Comparison of ENCODE assay signal across 11 mouse cellular contexts in the genomic region with DNA sequence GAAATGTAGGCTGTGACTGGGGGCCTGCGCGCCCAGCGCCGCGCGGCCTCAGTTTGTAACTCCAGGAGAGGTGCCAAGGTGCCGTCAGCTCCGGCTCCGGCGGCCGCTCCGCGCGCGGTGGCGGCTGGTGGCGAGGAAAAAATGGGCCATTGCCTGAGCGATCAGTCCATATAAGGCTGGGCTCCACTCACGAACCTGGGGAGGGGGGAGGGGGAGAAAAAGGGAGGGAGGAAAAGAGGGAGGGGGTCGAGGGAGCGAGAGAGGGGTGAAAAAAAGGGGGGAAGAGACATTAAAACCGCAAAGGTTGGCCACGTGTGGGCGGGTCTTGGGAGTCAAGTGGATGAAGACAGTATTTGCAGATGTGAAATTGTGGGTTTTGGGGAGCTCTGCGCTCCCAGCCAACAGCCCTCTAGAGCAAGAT. TPM values are rescaled to one million over a fixed set of nuclear protein-coding genes. Genes with fewer than 3 reads are reported as not detected.
DNase-seq lines count a peak whose midpoint lies in the region; ATAC-seq and TF ChIP-seq lines count a peak whose summit lies in the region.
"Had no signal": no experiment of that assay in that cellular context is flagged by ENCODE, and none has a peak within 500 bp of the region (broad histone marks: within the 10 kb centered on the region; RNA-seq: fewer than 3 reads in every experiment).

No protein-coding gene starts in this region.

- H3K4me3 ChIP-seq in gastrocnemius, adult 2 months, result peak overlapping the region; percentile 69
- H3K4me3 ChIP-seq in stomach, embryonic 15.5 days (replicated peaks), result peak overlapping the region; percentile 30
- H3K4me3 ChIP-seq in stomach, postnatal 0 days (ENCODE audit: low read depth, low read length), result no peak overlapping the region

- H3K27ac ChIP-seq in gastrocnemius, adult 2 months, result no peak overlapping the region
- no peak overlapping the region for H3K27ac ChIP-seq in stomach, embryonic 15.5 days
- H3K27ac ChIP-seq in stomach, postnatal 0 days (replicated peaks), result no peak overlapping the region

- no peaks in the 10 kb centered on the region for H3K9me3 ChIP-seq in stomach, embryonic 15.5 days
- no peaks in the 10 kb centered on the region for H3K9me3 ChIP-seq in stomach, postnatal 0 days (ENCODE audit: control insufficient read depth, low read length)

- 0% methylated on average over 25 of the region's 25 CpGs for WGBS in stomach, embryonic 15.5 days
- 2% methylated on average over 25 of the region's 25 CpGs for WGBS in stomach, postnatal 0 days

- DNase-seq in gastrocnemius, adult 2 months, result no peak
- no peak for DNase-seq in gastrocnemius, postnatal 36 days
- no peak for DNase-seq in stomach, postnatal 0 days (ENCODE audit: low spot score)
- peak; percentile 34 for DNase-seq in mesoderm, embryonic 11.5 days (ENCODE audit: low read depth, low spot score)
- no peak for DNase-seq in spleen, postnatal 36 days (ENCODE audit: low spot score in 2 of 2)
- DNase-seq in thymus, postnatal 25 days, result no peak
- no peak for DNase-seq in adrenal gland, adult (ENCODE audit: inconsistent age in 2 of 2, low spot score in 1 of 2)
- DNase-seq: B cell, adult 2 months; cerebellum, adult 9-10 months had no signal

- intact Hi-C loops in gastrocnemius, adult 2 months (cut with DNase I), result no loop called here
- intact Hi-C loops in gastrocnemius, postnatal 36 days (cut with DNase I), result no loop called here

- H3K36me3 ChIP-seq in stomach, embryonic 15.5 days, result no peaks in the 10 kb centered on the region
- no peaks in the 10 kb centered on the region for H3K36me3 ChIP-seq in stomach, postnatal 0 days (ENCODE audit: control insufficient read depth, insufficient read depth, low read length)

- peaks cover 13% of the 10 kb centered on the region; the same call in 1 of the 2 replicates for H3K4me1 ChIP-seq in stomach, embryonic 15.5 days
- no peaks in the 10 kb centered on the region for H3K4me1 ChIP-seq in stomach, postnatal 0 days (replicated peaks; ENCODE audit: control insufficient read depth, insufficient read depth)

- TF ChIP-seq EP300 in stomach, postnatal 0 days (optimal IDR thresholded peaks at IDR 0.05), result no peak

- no peak overlapping the region for H3K9ac ChIP-seq in stomach, embryonic 15.5 days
- no peak overlapping the region for H3K9ac ChIP-seq in stomach, postnatal 0 days (ENCODE audit: low read length)

- H3K4me2 ChIP-seq in stomach, embryonic 15.5 days, result 0 out of 2 replicates have a peak overlapping the region, but pooled peaks have one; percentile 10
- no peak overlapping the region for H3K4me2 ChIP-seq in stomach, postnatal 0 days (replicated peaks; ENCODE audit: low read depth)

- peaks cover 92% of the 10 kb centered on the region for H3K27me3 ChIP-seq in stomach, embryonic 15.5 days (replicated peaks)
- H3K27me3 ChIP-seq in stomach, postnatal 0 days (ENCODE audit: control insufficient read depth, insufficient read depth, low read length), result peaks cover 50% of the 10 kb centered on the region

- TF ChIP-seq CTCF in gastrocnemius, adult 2 months (IDR thresholded peaks at IDR 0.05), result no peak
- no peak for TF ChIP-seq CTCF in stomach, postnatal 0 days (IDR thresholded peaks at IDR 0.05; ENCODE audit: low read depth)

- no peak for ATAC-seq in stomach, embryonic 15.5 days (ENCODE audit: insufficient read depth, low FRiP score, low read depth)
- no peak for ATAC-seq in stomach, postnatal 0 days (ENCODE audit: low FRiP score, low TSS enrichment)

RNA-seq across cellular contexts. Expression of a gene that starts 7.8 kb away (rescaled TPM):
- not detected for total RNA-seq in gastrocnemius, adult 2 months (2021)
- not detected for total RNA-seq in gastrocnemius, postnatal 36 days (2021)
- polyA plus RNA-seq in stomach, embryonic 15.5 days (2015; fragmentation: Nextera tagmentation; extraction: Ambion mirVana), result 3.5 and 6.0 TPM in 2 replicates
- 0.47 and 0.64 TPM in 2 replicates for polyA plus RNA-seq in stomach, postnatal 0 days (2015; fragmentation: Nextera tagmentation; extraction: Ambion mirVana)
- total RNA-seq: gastrocnemius, adult 8-10 months had no signal
